Mouse (Mus musculus) ES-Bruce4 (cell line): Measurements from ENCODE around the gene Prpf19.

Experiments used
- CTCF ChIP-seq: IDR thresholded peaks from one replicate; pipeline ENCODE4 v1.8.1; 2011; ENCODE audit warnings: low read depth, low read length
- POLR2A ChIP-seq: IDR thresholded peaks from one replicate; pipeline ENCODE4 v1.8.1; 2011; ENCODE audit warnings: low read length; ENCODE audit not compliant: insufficient read depth

- no peak for TF ChIP-seq POLR2A
- no peak for TF ChIP-seq CTCF
Observed at GRCm38 (mm10) chr19:10935029-10935428, 40.0 kb downstream of the Prpf19 start.
